Mouse (Mus musculus) midbrain, embryonic 15.5 days (tissue): ENCODE results near the gene Slf2. TPM values are rescaled to one million over a fixed set of nuclear protein-coding genes. Genes with fewer than 3 reads are reported as not detected.

Source experiments
- ATAC-seq: fragments of 200-750 bp; cut with Nextera tagmentation; replicated peaks from 2 replicates; pipeline ENCODE4 v1.8.0; 2017; ENCODE audit warnings: moderate TSS enrichment
- H3K27ac ChIP-seq: fragments of 300-500 bp; sonication (generic); 2 replicates; pipeline ENCODE4 v1.5.1; 2015; ENCODE audit warnings: mild to moderate bottlenecking, inconsistent platforms
- H3K27me3 ChIP-seq: fragments of 300-500 bp; sonication (generic); replicated peaks from 2 replicates; pipeline ENCODE4 v1.6.1; 2015; ENCODE audit warnings: inconsistent platforms
- H3K36me3 ChIP-seq: fragments of 300-500 bp; sonication (generic); replicated peaks from 2 replicates; pipeline ENCODE4 v1.6.1; 2015; ENCODE audit warnings: inconsistent platforms
- H3K4me1 ChIP-seq: fragments of 300-500 bp; sonication (generic); 2 replicates; pipeline ENCODE4 v1.6.1; 2015; ENCODE audit warnings: inconsistent platforms
- H3K4me2 ChIP-seq: fragments of 300-500 bp; sonication (generic); 2 replicates; pipeline ENCODE4 v1.6.1; 2015; ENCODE audit warnings: inconsistent platforms, mild to moderate bottlenecking, moderate library complexity
- H3K4me3 ChIP-seq: fragments of 300-500 bp; sonication (generic); 2 replicates; pipeline ENCODE4 v1.5.1; 2015; ENCODE audit warnings: mild to moderate bottlenecking, inconsistent platforms
- H3K9ac ChIP-seq: fragments of 300-500 bp; sonication (generic); 2 replicates; pipeline ENCODE4 v1.6.1; 2015; ENCODE audit warnings: mild to moderate bottlenecking, inconsistent platforms
- H3K9me3 ChIP-seq: fragments of 300-500 bp; sonication (generic); 2 replicates; pipeline ENCODE4 v1.6.1; 2016; ENCODE audit warnings: inconsistent platforms
- WGBS: fragments of 180-500 bp; shearing (Covaris S2); methylation state at CpG from one replicate; pipeline ENCODE4 v1.1.7; 2015; ENCODE audit warnings: mixed read lengths; 5-methylcytosine and 5-hydroxymethylcytosine counted together
- polyA plus RNA-seq: library from polyadenylated mRNA; unstranded; fragments of >200 nt; fragmentation: Nextera tagmentation; extraction: Ambion mirVana; gene quantifications from 2 replicates; pipeline ENCODE4 v1.2.1, GENCODE M21; 2015

Slf2 gene
- polyA plus RNA-seq, 1 experiment from 2014 or later, result 33.0 TPM

GRCm38 (mm10) chr19:44899104-44899793, 31.7 kb upstream of the Slf2 start:
- Histone ChIP-seq H3K27me3 (peaks cover 28% of the 10 kb centered on the region), H3K4me1 (peaks cover 14% of the 10 kb centered on the region), H3K4me3 (no peak overlapping the region), H3K9ac (no peak overlapping the region), H3K36me3 (no peaks in the 10 kb centered on the region), H3K4me2 (no peak overlapping the region), H3K9me3 (no peaks in the 10 kb centered on the region), H3K27ac (no peak overlapping the region)
- ATAC-seq, result no peak
- WGBS, result 38% methylated on average over 9 of the region's 9 CpGs

GRCm38 (mm10) chr19:44899947-44900773, 30.8 kb upstream of the Slf2 start:
- no peak for ATAC-seq
- peak overlapping the region; percentile 29 for H3K4me2 ChIP-seq
- H3K27ac ChIP-seq, result 0 out of 2 replicates have a peak overlapping the region, but pooled peaks have one; percentile 36
- no peaks in the 10 kb centered on the region for H3K36me3 ChIP-seq
- 16% methylated on average over 22 of the region's 22 CpGs for WGBS
- peaks cover 26% of the 10 kb centered on the region for H3K27me3 ChIP-seq
- H3K4me1 ChIP-seq, result peaks cover 14% of the 10 kb centered on the region
- no peak overlapping the region for H3K4me3 ChIP-seq
- no peaks in the 10 kb centered on the region for H3K9me3 ChIP-seq
- H3K9ac ChIP-seq, result no peak overlapping the region

- no peak; the same call in 1 of the 2 replicates for ATAC-seq
- H3K9me3 ChIP-seq, result no peaks in the 10 kb centered on the region
- no peak overlapping the region for H3K9ac ChIP-seq
- H3K4me2 ChIP-seq, result no peak overlapping the region
- WGBS, result 73% methylated on average over 3 of the region's 3 CpGs
- H3K4me1 ChIP-seq, result peaks cover 14% of the 10 kb centered on the region
- no peak overlapping the region for H3K27ac ChIP-seq
- H3K4me3 ChIP-seq, result no peak overlapping the region
- no peaks in the 10 kb centered on the region for H3K36me3 ChIP-seq
- H3K27me3 ChIP-seq, result peaks cover 18% of the 10 kb centered on the region
Measured at GRCm38 (mm10) chr19:44901047-44901446, 29.9 kb upstream of the Slf2 start.

- H3K9me3 ChIP-seq, result no peaks in the 10 kb centered on the region
Measured at GRCm38 (mm10) chr19:44902324-44902723, 28.6 kb upstream of the Slf2 start.

GRCm38 (mm10) chr19:44903343-44904000, 27.5 kb upstream of the Slf2 start:
- no peak overlapping the region for H3K27ac ChIP-seq
- no peak for ATAC-seq
- H3K9me3 ChIP-seq, result no peaks in the 10 kb centered on the region
- H3K4me1 ChIP-seq, result peaks cover 22% of the 10 kb centered on the region
- no peak overlapping the region for H3K9ac ChIP-seq
- no peak overlapping the region for H3K4me3 ChIP-seq
- WGBS, result 62% methylated on average over 6 of the region's 6 CpGs
- H3K27me3 ChIP-seq, result no peaks in the 10 kb centered on the region; the same call in 1 of the 2 replicates
- H3K36me3 ChIP-seq, result no peaks in the 10 kb centered on the region
- no peak overlapping the region for H3K4me2 ChIP-seq

More at GRCm38 (mm10) chr19:44902324-44902723, 28.6 kb upstream of the Slf2 start:
- no peak overlapping the region for H3K4me2 ChIP-seq
- H3K4me3 ChIP-seq, result no peak overlapping the region
- WGBS, result 86% methylated on average over 4 of the region's 4 CpGs
- H3K4me1 ChIP-seq, result peaks cover 14% of the 10 kb centered on the region
- peaks cover 7% of the 10 kb centered on the region for H3K27me3 ChIP-seq
- H3K27ac ChIP-seq, result no peak overlapping the region
- H3K36me3 ChIP-seq, result no peaks in the 10 kb centered on the region
- no peak overlapping the region for H3K9ac ChIP-seq
- no peak for ATAC-seq

- ATAC-seq, result no peak
- WGBS, result 32% methylated on average over 6 of the region's 6 CpGs
- Histone ChIP-seq H3K27me3 (no peaks in the 10 kb centered on the region; the same call in 1 of the 2 replicates), H3K4me3 (no peak overlapping the region), H3K9ac (no peak overlapping the region), H3K4me2 (no peak overlapping the region), H3K36me3 (no peaks in the 10 kb centered on the region), H3K27ac (no peak overlapping the region), H3K4me1 (peaks cover 23% of the 10 kb centered on the region), H3K9me3 (no peaks in the 10 kb centered on the region)
Measured at GRCm38 (mm10) chr19:44904141-44904720, 26.7 kb upstream of the Slf2 start.

- H3K9ac ChIP-seq, result no peak overlapping the region
- no peak for ATAC-seq
Measured at GRCm38 (mm10) chr19:44905316-44905715, 25.6 kb upstream of the Slf2 start.

GRCm38 (mm10) chr19:44907851-44908690, 22.9 kb upstream of the Slf2 start:
- Histone ChIP-seq H3K36me3 (no peaks in the 10 kb centered on the region), H3K9ac (no peak overlapping the region), H3K27ac (no peak overlapping the region), H3K4me2 (no peak overlapping the region), H3K4me3 (no peak overlapping the region), H3K9me3 (no peaks in the 10 kb centered on the region), H3K27me3 (no peaks in the 10 kb centered on the region), H3K4me1 (peaks cover 8% of the 10 kb centered on the region; the same call in 1 of the 2 replicates)
- 49% methylated on average over 15 of the region's 15 CpGs for WGBS
- ATAC-seq, result no peak; the same call in 1 of the 2 replicates

More at GRCm38 (mm10) chr19:44905316-44905715, 25.6 kb upstream of the Slf2 start:
- no peak overlapping the region for H3K27ac ChIP-seq
- no peak overlapping the region for H3K4me3 ChIP-seq
- 23% methylated on average over 4 of the region's 4 CpGs for WGBS
- peaks cover 13% of the 10 kb centered on the region for H3K4me1 ChIP-seq
- no peaks in the 10 kb centered on the region for H3K36me3 ChIP-seq
- H3K27me3 ChIP-seq, result no peaks in the 10 kb centered on the region; the same call in 1 of the 2 replicates
- H3K4me2 ChIP-seq, result no peak overlapping the region
- no peaks in the 10 kb centered on the region for H3K9me3 ChIP-seq

GRCm38 (mm10) chr19:44908836-44909460, 22.0 kb upstream of the Slf2 start:
- Histone ChIP-seq H3K36me3 (no peaks in the 10 kb centered on the region), H3K9ac (no peak overlapping the region), H3K4me3 (no peak overlapping the region), H3K27ac (no peak overlapping the region), H3K27me3 (no peaks in the 10 kb centered on the region), H3K9me3 (no peaks in the 10 kb centered on the region), H3K4me1 (peaks cover 8% of the 10 kb centered on the region; the same call in 1 of the 2 replicates), H3K4me2 (no peak overlapping the region)
- no peak for ATAC-seq
- 50% methylated on average over 11 of the region's 11 CpGs for WGBS

- Histone ChIP-seq H3K4me3 (no peak overlapping the region), H3K36me3 (no peaks in the 10 kb centered on the region), H3K9me3 (no peaks in the 10 kb centered on the region), H3K4me1 (no peaks in the 10 kb centered on the region), H3K4me2 (no peak overlapping the region), H3K27me3 (no peaks in the 10 kb centered on the region), H3K9ac (no peak overlapping the region), H3K27ac (no peak overlapping the region)
- 52% methylated on average over 10 of the region's 10 CpGs for WGBS
- ATAC-seq, result no peak
Measured at GRCm38 (mm10) chr19:44914481-44915249, 16.3 kb upstream of the Slf2 start.
